Mouse (Mus musculus) CH12.LX (cell line): ENCODE measurements around the gene Mgll.

Experiments used
- BHLHE40 ChIP-seq: IDR thresholded peaks from 2 replicates; pipeline ENCODE4 v1.6.1; 2011; ENCODE audit warnings: mild to moderate bottlenecking, low read depth, low read length, improper control_type of control experiment
- CTCF ChIP-seq, 2 experiments: IDR thresholded peaks in 1 of 2; conservative IDR thresholded peaks in 1 of 2; 2 replicates each; pipeline ENCODE4 v1.5.1; 2011 to 2012; ENCODE audit warnings: low read depth in 2 of 2, low read length in 2 of 2, improper control_type of control experiment in 1 of 2, inconsistent platforms in 1 of 2, mild to moderate bottlenecking in 1 of 2, moderate library complexity in 1 of 2
- KAT2A ChIP-seq: IDR thresholded peaks from 2 replicates; pipeline ENCODE4 v1.6.1; 2012; ENCODE audit warnings: low read length, improper control_type of control experiment, inconsistent platforms; ENCODE audit not compliant: insufficient replicate concordance
- MAX ChIP-seq: IDR thresholded peaks from 2 replicates; pipeline ENCODE4 v1.6.1; 2011; ENCODE audit warnings: low read length, improper control_type of control experiment
- MEF2A ChIP-seq: IDR thresholded peaks from 2 replicates; pipeline ENCODE4 v1.6.1; 2014; ENCODE audit warnings: low read depth, mild to moderate bottlenecking, inconsistent platforms, low read length, improper control_type of control experiment, borderline replicate concordance
- MXI1 ChIP-seq: IDR thresholded peaks from 2 replicates; pipeline ENCODE4 v1.6.1; 2011; ENCODE audit warnings: mild to moderate bottlenecking, low read depth, low read length, improper control_type of control experiment
- TBP ChIP-seq: conservative IDR thresholded peaks from 2 replicates; pipeline ENCODE4 v1.6.1; 2011; ENCODE audit warnings: low read depth, low read length, improper control_type of control experiment
- USF1 ChIP-seq: IDR thresholded peaks from 2 replicates; pipeline ENCODE4 v1.6.1; 2014; ENCODE audit warnings: low read depth, mild to moderate bottlenecking, inconsistent platforms, low read length, improper control_type of control experiment

DNA sequence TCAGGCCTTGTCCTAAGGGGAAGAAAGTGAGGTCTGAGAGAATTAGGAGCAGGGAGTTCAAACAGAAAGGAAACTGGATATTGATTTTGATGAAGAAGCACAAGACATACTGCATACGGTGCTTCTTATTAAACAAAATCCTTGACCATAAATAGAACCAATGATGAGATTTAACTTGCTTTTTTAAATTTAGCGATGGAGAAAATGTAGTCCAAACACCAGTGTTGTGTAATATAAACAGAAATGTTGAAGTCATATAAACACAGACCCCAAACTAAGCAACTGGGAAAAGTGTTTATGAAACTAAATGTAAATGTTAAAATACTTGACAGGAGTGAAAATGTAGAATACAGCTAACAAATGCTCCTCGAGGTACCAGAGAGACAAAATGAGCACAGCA lies 35.5 kb upstream of the Mgll start:
- no peak for TF ChIP-seq KAT2A
- no peak for TF ChIP-seq USF1
- TF ChIP-seq BHLHE40, result no peak
- TF ChIP-seq MEF2A, result no peak
- TF ChIP-seq CTCF (conservative IDR thresholded peaks at IDR 0.05 in 1 of 2, IDR thresholded peaks at IDR 0.05 in 1 of 2; ENCODE audit: low read depth in 2 of 2, low read length in 2 of 2), result no peak
- no peak for TF ChIP-seq MXI1
- no peak for TF ChIP-seq MAX
- TF ChIP-seq TBP, result no peak
